Mouse (Mus musculus) heart, postnatal 0 days (tissue): ENCODE results near the gene Tas1r2.

Source experiments
- CTCF ChIP-seq: IDR thresholded peaks from 2 replicates; pipeline ENCODE4 v1.5.1; 2016; ENCODE audit warnings: antibody characterized with exemption, control low read depth, low read depth
- EP300 ChIP-seq: IDR thresholded peaks from 2 replicates; pipeline ENCODE4 v1.6.1; 2016; ENCODE audit warnings: antibody characterized with exemption, low read depth

DNA sequence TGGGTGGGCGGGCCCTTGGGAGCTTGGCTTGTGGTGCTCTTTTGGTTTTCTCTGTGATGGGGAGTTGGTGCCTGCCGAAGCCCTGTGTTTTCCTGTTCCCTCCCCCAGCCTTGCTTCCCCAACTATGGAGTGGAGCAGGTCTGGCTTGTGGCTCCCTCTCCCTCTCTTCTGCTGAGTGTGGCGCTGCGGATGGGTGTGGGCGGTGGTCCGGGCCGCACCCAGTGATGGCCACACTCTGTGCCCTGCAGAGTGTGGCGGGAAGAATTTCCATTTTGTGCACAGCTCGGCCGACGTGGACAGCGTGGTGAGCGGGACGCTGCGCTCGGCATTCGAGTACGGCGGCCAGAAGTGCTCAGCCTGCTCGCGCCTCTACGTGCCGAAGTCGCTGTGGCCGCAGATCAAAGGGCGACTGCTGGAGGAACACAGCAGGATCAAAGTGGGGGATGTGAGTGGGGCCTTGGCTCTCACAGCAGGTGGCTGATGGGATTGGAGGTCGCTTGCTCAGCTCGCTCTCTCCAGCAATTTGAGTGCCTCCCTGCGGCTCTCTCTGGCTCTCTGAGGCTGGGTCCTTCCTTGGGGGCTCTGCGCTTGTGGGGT lies 11.4 kb upstream of the Tas1r2 start:
- TF ChIP-seq EP300, result no peak
- TF ChIP-seq CTCF, result no peak
